ENCODE assay signal across 22 mouse cellular contexts in the genomic region with DNA sequence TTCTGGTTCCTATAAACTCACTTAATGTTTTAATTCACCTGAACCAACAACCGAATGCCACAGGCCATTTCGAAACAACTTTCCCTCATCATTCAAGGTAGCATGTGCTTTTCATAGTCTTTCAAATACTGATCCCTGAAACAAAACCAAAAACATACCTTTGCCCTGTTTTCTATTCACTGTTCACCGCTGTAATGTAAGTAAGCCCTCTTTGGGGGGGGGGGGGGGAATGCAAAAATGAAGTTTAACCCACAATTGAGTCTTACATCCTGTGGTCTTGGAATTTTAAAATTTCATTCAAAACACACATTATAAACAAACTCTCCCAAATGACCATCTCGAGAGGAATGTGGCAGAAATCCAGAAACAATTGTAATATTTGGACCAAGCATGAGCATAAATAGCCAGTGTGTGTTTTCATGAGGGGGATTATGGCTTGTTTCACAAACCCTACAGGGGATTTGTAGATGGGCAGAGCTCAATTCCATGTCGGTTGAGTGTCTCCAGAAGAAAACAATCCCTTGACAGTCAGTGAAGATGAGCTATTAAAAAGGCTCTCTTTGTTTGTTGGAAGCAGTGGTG.
DNase-seq lines count a peak whose midpoint lies in the region; ATAC-seq and TF ChIP-seq lines count a peak whose summit lies in the region.
"Had no signal": no experiment of that assay in that cellular context is flagged by ENCODE, and none has a peak within 500 bp of the region (broad histone marks: within the 10 kb centered on the region; RNA-seq: fewer than 3 reads in every experiment).

No protein-coding gene starts in this region.

- no peak for DNase-seq in intestine, embryonic 14.5 days (ENCODE audit: low spot score)
- DNase-seq in stomach, postnatal 0 days (ENCODE audit: low spot score), result no peak
- DNase-seq in fibroblast of lung, adult 2 months (ENCODE audit: low read depth), result peak; percentile 64
- DNase-seq in adrenal gland, adult 18-20 months (ENCODE audit: low spot score in 2 of 2), result no peak
- DNase-seq in layer of hippocampus, adult 18-20 months (ENCODE audit: low spot score in 2 of 2), result no peak
- DNase-seq: adrenal gland, postnatal 10 days; cerebellum, adult 9-10 months; gastrocnemius, postnatal 10 days; heart, adult 18-20 months; layer of hippocampus, postnatal 36 days; liver; retina, postnatal 1 day; right cerebral cortex, postnatal 4 days; thymus, postnatal 25 days had no signal

- TF ChIP-seq EP300 in stomach, postnatal 0 days (optimal IDR thresholded peaks at IDR 0.05), result no peak

- TF ChIP-seq CTCF in intestine, postnatal 0 days (IDR thresholded peaks at IDR 0.05; ENCODE audit: low read depth), result no peak
- TF ChIP-seq CTCF in stomach, postnatal 0 days (IDR thresholded peaks at IDR 0.05; ENCODE audit: low read depth), result no peak

- 0 out of 2 replicates have a peak, but pooled peaks cover 4% of the 10 kb centered on the region for H3K4me1 ChIP-seq in intestine, embryonic 14.5 days (replicated peaks; ENCODE audit: control insufficient read depth, insufficient read depth, low read length)
- no peaks in the 10 kb centered on the region for H3K4me1 ChIP-seq in intestine, postnatal 0 days (replicated peaks; ENCODE audit: control insufficient read depth, insufficient read depth, low read length)
- H3K4me1 ChIP-seq in stomach, embryonic 15.5 days, result no peaks in the 10 kb centered on the region
- H3K4me1 ChIP-seq in stomach, postnatal 0 days (replicated peaks; ENCODE audit: control insufficient read depth, insufficient read depth), result no peaks in the 10 kb centered on the region
- H3K4me1 ChIP-seq: forebrain, embryonic 13.5 days; heart, embryonic 13.5 days; hindbrain, embryonic 13.5 days; midbrain, embryonic 15.5 days had no signal

- H3K27me3 ChIP-seq in intestine, embryonic 14.5 days (replicated peaks; ENCODE audit: control insufficient read depth, insufficient read depth, low read length), result no peaks in the 10 kb centered on the region
- H3K27me3 ChIP-seq in intestine, postnatal 0 days (replicated peaks; ENCODE audit: control insufficient read depth, insufficient read depth, low read length), result no peaks in the 10 kb centered on the region
- no peaks in the 10 kb centered on the region for H3K27me3 ChIP-seq in stomach, embryonic 15.5 days (replicated peaks)
- H3K27me3 ChIP-seq in stomach, postnatal 0 days (ENCODE audit: control insufficient read depth, insufficient read depth, low read length), result no peaks in the 10 kb centered on the region
- H3K27me3 ChIP-seq: forebrain, embryonic 13.5 days; heart, embryonic 13.5 days; hindbrain, embryonic 13.5 days; megakaryocyte, embryonic 14.5 days; midbrain, embryonic 15.5 days had no signal

- no peak overlapping the region for H3K9ac ChIP-seq in intestine, embryonic 14.5 days (ENCODE audit: low read length)
- H3K9ac ChIP-seq in intestine, postnatal 0 days (ENCODE audit: low read depth, low read length), result no peak overlapping the region
- no peak overlapping the region for H3K9ac ChIP-seq in stomach, embryonic 15.5 days
- no peak overlapping the region for H3K9ac ChIP-seq in stomach, postnatal 0 days (ENCODE audit: low read length)
- H3K9ac ChIP-seq: forebrain, embryonic 13.5 days; heart, embryonic 13.5 days; hindbrain, embryonic 13.5 days; midbrain, embryonic 15.5 days had no signal

- H3K27ac ChIP-seq in intestine, embryonic 14.5 days (ENCODE audit: low read depth), result peak overlapping the region; percentile 33; the same call in 1 of the 2 replicates
- no peak overlapping the region for H3K27ac ChIP-seq in intestine, postnatal 0 days (ENCODE audit: low read depth, low read length)
- peak overlapping the region; percentile 31; the same call in 1 of the 2 replicates for H3K27ac ChIP-seq in stomach, embryonic 15.5 days
- H3K27ac ChIP-seq in stomach, postnatal 0 days (replicated peaks), result no peak overlapping the region
- H3K27ac ChIP-seq: forebrain, embryonic 13.5 days; heart, embryonic 13.5 days; hindbrain, embryonic 13.5 days; layer of hippocampus, adult 2 months; midbrain, embryonic 15.5 days had no signal

- WGBS in intestine, embryonic 14.5 days, result 61% methylated on average over 5 of the region's 5 CpGs
- WGBS in intestine, postnatal 0 days, result 57% methylated on average over 5 of the region's 5 CpGs
- WGBS in stomach, embryonic 15.5 days, result 49% methylated on average over 5 of the region's 5 CpGs
- 40% methylated on average over 5 of the region's 5 CpGs for WGBS in stomach, postnatal 0 days

- H3K4me2 ChIP-seq in intestine, embryonic 14.5 days (ENCODE audit: low read length), result no peak overlapping the region
- H3K4me2 ChIP-seq in intestine, postnatal 0 days (replicated peaks; ENCODE audit: low read depth), result no peak overlapping the region
- H3K4me2 ChIP-seq in stomach, embryonic 15.5 days, result no peak overlapping the region
- no peak overlapping the region for H3K4me2 ChIP-seq in stomach, postnatal 0 days (replicated peaks; ENCODE audit: low read depth)
- H3K4me2 ChIP-seq: forebrain, embryonic 13.5 days; heart, embryonic 13.5 days; hindbrain, embryonic 13.5 days; midbrain, embryonic 15.5 days had no signal

- ATAC-seq in intestine, embryonic 14.5 days (replicated peaks; ENCODE audit: low FRiP score, low TSS enrichment, low read depth), result no peak
- no peak for ATAC-seq in intestine, postnatal 0 days
- no peak for ATAC-seq in stomach, embryonic 15.5 days (ENCODE audit: insufficient read depth, low FRiP score, low read depth)
- no peak for ATAC-seq in stomach, postnatal 0 days (ENCODE audit: low FRiP score, low TSS enrichment)
- ATAC-seq: forebrain, embryonic 13.5 days; midbrain, embryonic 15.5 days had no signal

- no peaks in the 10 kb centered on the region for H3K36me3 ChIP-seq in intestine, embryonic 14.5 days (ENCODE audit: control insufficient read depth, insufficient read depth, low read length)
- no peaks in the 10 kb centered on the region for H3K36me3 ChIP-seq in intestine, postnatal 0 days (ENCODE audit: control insufficient read depth, insufficient read depth)
- H3K36me3 ChIP-seq in stomach, embryonic 15.5 days, result no peaks in the 10 kb centered on the region
- no peaks in the 10 kb centered on the region for H3K36me3 ChIP-seq in stomach, postnatal 0 days (ENCODE audit: control insufficient read depth, insufficient read depth, low read length)
- H3K36me3 ChIP-seq: heart, embryonic 13.5 days; hindbrain, embryonic 13.5 days; midbrain, embryonic 15.5 days had no signal

- H3K9me3 ChIP-seq in intestine, embryonic 14.5 days (ENCODE audit: control insufficient read depth, low read length), result no peaks in the 10 kb centered on the region
- H3K9me3 ChIP-seq in intestine, postnatal 0 days (ENCODE audit: control insufficient read depth), result no peaks in the 10 kb centered on the region
- H3K9me3 ChIP-seq in stomach, embryonic 15.5 days, result no peaks in the 10 kb centered on the region
- H3K9me3 ChIP-seq in stomach, postnatal 0 days (ENCODE audit: control insufficient read depth, low read length), result no peaks in the 10 kb centered on the region
- H3K9me3 ChIP-seq: forebrain, embryonic 13.5 days; heart, embryonic 13.5 days; hindbrain, embryonic 13.5 days; midbrain, embryonic 15.5 days had no signal

- no peak overlapping the region for H3K4me3 ChIP-seq in intestine, embryonic 14.5 days (ENCODE audit: low read depth, low read length)
- no peak overlapping the region for H3K4me3 ChIP-seq in intestine, postnatal 0 days (ENCODE audit: low read depth, low read length)
- H3K4me3 ChIP-seq in stomach, embryonic 15.5 days (replicated peaks), result no peak overlapping the region
- H3K4me3 ChIP-seq in stomach, postnatal 0 days (ENCODE audit: low read depth, low read length), result no peak overlapping the region
- H3K4me3 ChIP-seq: forebrain, embryonic 13.5 days; heart, embryonic 13.5 days; hindbrain, embryonic 13.5 days; layer of hippocampus, adult 2 months; megakaryocyte, embryonic 14.5 days; midbrain, embryonic 15.5 days had no signal

Comparison
In these comparisons a context has a peak if more than half of its experiments do, and no peak if none do; other contexts are left out.
1. H3K27ac ChIP-seq: peak in intestine, embryonic 14.5 days (single experiment) and stomach, embryonic 15.5 days (single experiment); none in intestine, postnatal 0 days (single experiment) and stomach, postnatal 0 days (single experiment).